Mouse (Mus musculus) intestine, postnatal 0 days (tissue): ENCODE results near the gene H2al1f. TPM values are rescaled to one million over a fixed set of nuclear protein-coding genes. Genes with fewer than 3 reads are reported as not detected.
"Not testable (repeated sequence)": the region's sequence is repeated elsewhere in the genome, so short reads cannot be mapped to it uniquely, and the experiment has no call there.

Experiments used
- ATAC-seq: fragments of 200-750 bp; cut with Nextera tagmentation; 2 replicates; pipeline ENCODE4 v1.8.0; 2017; ENCODE audit warnings: mild to moderate bottlenecking, moderate TSS enrichment, moderate library complexity
- H3K27ac ChIP-seq: fragments of 300-500 bp; sonication (generic); 2 replicates; pipeline ENCODE4 v1.5.1; 2014; ENCODE audit warnings: mild to moderate bottlenecking, low read depth, low read length, moderate library complexity
- H3K27me3 ChIP-seq: fragments of 300-500 bp; sonication (generic); replicated peaks from 2 replicates; pipeline ENCODE4 v1.6.1; 2014; ENCODE audit warnings: low read length, mixed read lengths; ENCODE audit not compliant: control insufficient read depth, insufficient read depth
- H3K36me3 ChIP-seq: fragments of 300-500 bp; sonication (generic); 2 replicates; pipeline ENCODE4 v1.6.1; 2014; ENCODE audit warnings: mild to moderate bottlenecking, moderate library complexity; ENCODE audit not compliant: control insufficient read depth, insufficient read depth
- H3K4me1 ChIP-seq: fragments of 300-500 bp; sonication (generic); replicated peaks from 2 replicates; pipeline ENCODE4 v1.6.1; 2014; ENCODE audit warnings: antibody characterized with exemption, low read length, mixed read lengths; ENCODE audit not compliant: control insufficient read depth, insufficient read depth
- H3K4me2 ChIP-seq: fragments of 300-500 bp; sonication (generic); replicated peaks from 2 replicates; pipeline ENCODE4 v1.6.1; 2014; ENCODE audit warnings: low read depth, mild to moderate bottlenecking, moderate library complexity
- H3K4me3 ChIP-seq: fragments of 300-500 bp; sonication (generic); 2 replicates; pipeline ENCODE4 v1.5.1; 2014; ENCODE audit warnings: low read depth, low read length
- H3K9ac ChIP-seq: fragments of 300-500 bp; sonication (generic); 2 replicates; pipeline ENCODE4 v1.6.1; 2014; ENCODE audit warnings: mild to moderate bottlenecking, low read depth, low read length
- H3K9me3 ChIP-seq: fragments of 300-500 bp; sonication (generic); 2 replicates; pipeline ENCODE4 v1.6.1; 2016; ENCODE audit warnings: mixed run types; ENCODE audit not compliant: control insufficient read depth
- CTCF ChIP-seq: sonication (generic); IDR thresholded peaks from 2 replicates; pipeline ENCODE4 v1.5.1; 2016; ENCODE audit warnings: low read depth, mild to moderate bottlenecking, control low read depth, antibody characterized with exemption, moderate library complexity
- WGBS: fragments of 180-500 bp; shearing (Covaris S2); extraction: QIAGEN DNeasy Blood & Tissue Kit; methylation state at CpG from one replicate; pipeline ENCODE4 v1.1.7; 2014; 5-methylcytosine and 5-hydroxymethylcytosine counted together
- polyA plus RNA-seq: library from polyadenylated mRNA; unstranded; fragments of >200 nt; fragmentation: Nextera tagmentation; extraction: Ambion mirVana; gene quantifications from 2 replicates; pipeline ENCODE4 v1.2.1, GENCODE M21; 2015

Gene H2al1f
- not detected in 2 replicates for polyA plus RNA-seq

- WGBS: no CpG with 5 or more reads among the region's 6 CpGs
- H3K4me3 ChIP-seq, H3K4me2 ChIP-seq, H3K9me3 ChIP-seq, H3K9ac ChIP-seq, ATAC-seq, H3K36me3 ChIP-seq, H3K27me3 ChIP-seq, H3K27ac ChIP-seq, H3K4me1 ChIP-seq: not testable (repeated sequence)
Measured at GRCm38 (mm10) chrX:11314858-11315257, at the start of gene H2al1f. TSS of gene H2al1f (plus strand) at chrX:11315158.

GRCm38 (mm10) chrX:11267791-11268190 lies 47.2 kb upstream of the H2al1f start:
- no peak overlapping the region for H3K27ac ChIP-seq
- 65% methylated on average over 7 of the region's 7 CpGs for WGBS

GRCm38 (mm10) chrX:11269074-11269473 lies 45.9 kb upstream of the H2al1f start:
- no peak for TF ChIP-seq CTCF
- H3K4me2 ChIP-seq: no peak overlapping the region
- no peak overlapping the region for H3K27ac ChIP-seq
- no peaks in the 10 kb centered on the region for H3K36me3 ChIP-seq
- H3K9me3 ChIP-seq: no peaks in the 10 kb centered on the region
- no peak overlapping the region for H3K9ac ChIP-seq
- ATAC-seq: no peak
- 89% methylated on average over 3 of the region's 3 CpGs for WGBS
- no peaks in the 10 kb centered on the region for H3K4me1 ChIP-seq
- H3K27me3 ChIP-seq: no peaks in the 10 kb centered on the region
- H3K4me3 ChIP-seq: no peak overlapping the region

More at GRCm38 (mm10) chrX:11267791-11268190, 47.2 kb upstream of the H2al1f start:
- no peak for TF ChIP-seq CTCF
- Histone ChIP-seq H3K9me3 (no peaks in the 10 kb centered on the region), H3K27me3 (no peaks in the 10 kb centered on the region), H3K4me1 (no peaks in the 10 kb centered on the region), H3K4me2 (no peak overlapping the region), H3K9ac (no peak overlapping the region), H3K4me3 (no peak overlapping the region), H3K36me3 (no peaks in the 10 kb centered on the region)
- ATAC-seq: no peak

GRCm38 (mm10) chrX:11273190-11273589 lies 41.8 kb upstream of the H2al1f start:
- no peaks in the 10 kb centered on the region for H3K27me3 ChIP-seq
- H3K4me3 ChIP-seq: no peak overlapping the region
- ATAC-seq: no peak
- H3K36me3 ChIP-seq: no peaks in the 10 kb centered on the region
- no peaks in the 10 kb centered on the region for H3K9me3 ChIP-seq
- H3K4me1 ChIP-seq: no peaks in the 10 kb centered on the region
- 46% methylated on average over 3 of the region's 3 CpGs for WGBS
- no peak for TF ChIP-seq CTCF
- H3K9ac ChIP-seq: no peak overlapping the region
- no peak overlapping the region for H3K4me2 ChIP-seq
- no peak overlapping the region for H3K27ac ChIP-seq

- Histone ChIP-seq H3K9ac (no peak overlapping the region), H3K36me3 (no peaks in the 10 kb centered on the region), H3K4me2 (no peak overlapping the region), H3K27ac (no peak overlapping the region), H3K9me3 (no peaks in the 10 kb centered on the region), H3K4me1 (no peaks in the 10 kb centered on the region), H3K27me3 (no peaks in the 10 kb centered on the region), H3K4me3 (no peak overlapping the region)
- 67% methylated on average over 6 of the region's 6 CpGs for WGBS
- no peak for TF ChIP-seq CTCF
- no peak for ATAC-seq
Measured at GRCm38 (mm10) chrX:11277083-11277482, 37.9 kb upstream of the H2al1f start.

- TF ChIP-seq CTCF: no peak
- H3K9me3 ChIP-seq: no peaks in the 10 kb centered on the region
- H3K4me3 ChIP-seq: no peak overlapping the region
- no peaks in the 10 kb centered on the region for H3K4me1 ChIP-seq
- 65% methylated on average over 2 of the region's 2 CpGs for WGBS
- no peak for ATAC-seq
- H3K27ac ChIP-seq: no peak overlapping the region
- H3K4me2 ChIP-seq: no peak overlapping the region
- no peak overlapping the region for H3K9ac ChIP-seq
- H3K36me3 ChIP-seq: no peaks in the 10 kb centered on the region
- no peaks in the 10 kb centered on the region for H3K27me3 ChIP-seq
Measured at GRCm38 (mm10) chrX:11280741-11281140, 34.2 kb upstream of the H2al1f start.

GRCm38 (mm10) chrX:11288306-11288882 lies 26.6 kb upstream of the H2al1f start:
- H3K36me3 ChIP-seq: no peaks in the 10 kb centered on the region
- no peak overlapping the region for H3K27ac ChIP-seq
- no peaks in the 10 kb centered on the region; the same call in 1 of the 2 replicates for H3K27me3 ChIP-seq
- no peak for ATAC-seq
- no peak overlapping the region for H3K4me2 ChIP-seq
- no peak overlapping the region for H3K4me3 ChIP-seq
- no peak for TF ChIP-seq CTCF
- no peak overlapping the region for H3K9ac ChIP-seq
- whole genome bisulfite sequencing: 46% methylated on average over 14 of the region's 14 CpGs
- no peaks in the 10 kb centered on the region for H3K4me1 ChIP-seq
- no peaks in the 10 kb centered on the region for H3K9me3 ChIP-seq
